Mouse (Mus musculus) bone marrow, adult 2 months (tissue): Measurements from ENCODE around the gene Stk11ip.
A peak's percentile ranks its signal among the peaks of the same experiment; 100 is the strongest.

Source experiments
- CTCF ChIP-seq: fragments of 200-500 bp; IDR thresholded peaks from 2 replicates; pipeline ENCODE4 v1.5.1; 2011; ENCODE audit warnings: low read length, control low read depth; ENCODE audit not compliant: control insufficient read depth, insufficient read depth
- POLR2A ChIP-seq: fragments of 200-500 bp; IDR thresholded peaks from 2 replicates; pipeline ENCODE4 v1.6.1; 2011; ENCODE audit warnings: low read depth, mild to moderate bottlenecking, control low read depth, low read length, borderline replicate concordance; ENCODE audit not compliant: control insufficient read depth

- TF ChIP-seq POLR2A (no peak), CTCF (peak; percentile 92)
These were observed 38.0 kb downstream of the Stk11ip start for GRCm38 (mm10) chr1:75559212-75559925.
